Mouse (Mus musculus): Measurements from ENCODE around the gene Man1c1. TPM values are rescaled to one million over a fixed set of nuclear protein-coding genes. Genes with fewer than 3 reads are reported as not detected.

Man1c1 gene
- polyA plus RNA-seq, 1 experiment = 4.6 TPM

GRCm38 (mm10) chr4:134551494-134552316, 152.4 kb downstream of the Man1c1 start, which contains the start of gene Selenon:
Selenon (minus strand) TSS chr4:134552166.
- Histone ChIP-seq H3K27me3 (replicated peaks; ENCODE audit: control insufficient read depth, insufficient read depth, low read length) (no peaks in the 10 kb centered on the region), H3K36me3 (ENCODE audit: control insufficient read depth, insufficient read depth, low read length) (no peaks in the 10 kb centered on the region), H3K27ac (ENCODE audit: insufficient read depth, low read depth, low read length) (no peak within 1 kb of the TSS), H3K4me3 (ENCODE audit: insufficient read depth, low read depth, low read length) (peak within 1 kb of the TSS; percentile 51), H3K4me1 (ENCODE audit: control insufficient read depth, insufficient read depth, low read length) (no peaks in the 10 kb centered on the region)
- peak; percentile 65 for DNase-seq
- TF ChIP-seq CTCF (conservative IDR thresholded peaks at IDR 0.05; ENCODE audit: insufficient read depth, insufficient read length, low read depth, low read length) (no peak), POLR2A (IDR thresholded peaks at IDR 0.05; ENCODE audit: low read depth, low read length) (no peak)
- WGBS = 8% methylated on average over 66 of the region's 67 CpGs

- no peak overlapping the region for H3K4me3 ChIP-seq (ENCODE audit: insufficient read depth, low read depth, low read length)
- H3K4me1 ChIP-seq (ENCODE audit: control insufficient read depth, insufficient read depth, low read length) = no peaks in the 10 kb centered on the region
- TF ChIP-seq POLR2A (IDR thresholded peaks at IDR 0.05; ENCODE audit: low read depth, low read length) = no peak
- no peak for TF ChIP-seq CTCF (conservative IDR thresholded peaks at IDR 0.05; ENCODE audit: insufficient read depth, insufficient read length, low read depth, low read length)
- no peak overlapping the region for H3K27ac ChIP-seq (ENCODE audit: insufficient read depth, low read depth, low read length)
- H3K36me3 ChIP-seq (ENCODE audit: control insufficient read depth, insufficient read depth, low read length) = no peaks in the 10 kb centered on the region
- no peak for DNase-seq
- 97% methylated on average over 8 of the region's 8 CpGs for WGBS
- H3K27me3 ChIP-seq (replicated peaks; ENCODE audit: control insufficient read depth, insufficient read depth, low read length) = no peaks in the 10 kb centered on the region
Measured at GRCm38 (mm10) chr4:134549899-134550298, 154.2 kb downstream of the Man1c1 start.

- WGBS = 67% methylated on average over 18 of the region's 18 CpGs
- no peaks in the 10 kb centered on the region for H3K36me3 ChIP-seq (ENCODE audit: control insufficient read depth, insufficient read depth, low read length)
- no peaks in the 10 kb centered on the region for H3K4me1 ChIP-seq (ENCODE audit: control insufficient read depth, insufficient read depth, low read length)
- H3K27ac ChIP-seq (ENCODE audit: insufficient read depth, low read depth, low read length) = no peak overlapping the region
- H3K27me3 ChIP-seq (replicated peaks; ENCODE audit: control insufficient read depth, insufficient read depth, low read length) = no peaks in the 10 kb centered on the region
- DNase-seq = no peak
- no peak overlapping the region for H3K4me3 ChIP-seq (ENCODE audit: insufficient read depth, low read depth, low read length)
- TF ChIP-seq CTCF (conservative IDR thresholded peaks at IDR 0.05; ENCODE audit: insufficient read depth, insufficient read length, low read depth, low read length) (no peak), POLR2A (IDR thresholded peaks at IDR 0.05; ENCODE audit: low read depth, low read length) (no peak)
Measured at GRCm38 (mm10) chr4:134548169-134548938, 155.7 kb downstream of the Man1c1 start.

- no peak for DNase-seq
- Histone ChIP-seq H3K27ac (ENCODE audit: insufficient read depth, low read depth, low read length) (no peak overlapping the region), H3K4me3 (ENCODE audit: insufficient read depth, low read depth, low read length) (no peak overlapping the region)
Measured at GRCm38 (mm10) chr4:134546814-134547705, 157.0 kb downstream of the Man1c1 start.

GRCm38 (mm10) chr4:134543261-134543660, 160.8 kb downstream of the Man1c1 start:
- Histone ChIP-seq H3K36me3 (ENCODE audit: control insufficient read depth, insufficient read depth, low read length) (no peaks in the 10 kb centered on the region), H3K27ac (ENCODE audit: insufficient read depth, low read depth, low read length) (no peak overlapping the region), H3K27me3 (replicated peaks; ENCODE audit: control insufficient read depth, insufficient read depth, low read length) (no peaks in the 10 kb centered on the region), H3K4me3 (ENCODE audit: insufficient read depth, low read depth, low read length) (no peak overlapping the region), H3K4me1 (ENCODE audit: control insufficient read depth, insufficient read depth, low read length) (no peaks in the 10 kb centered on the region)
- WGBS = 4% methylated on average over 5 of the region's 5 CpGs
- peak; percentile 93 for DNase-seq
- peak; percentile 97 for TF ChIP-seq CTCF (conservative IDR thresholded peaks at IDR 0.05; ENCODE audit: insufficient read depth, insufficient read length, low read depth, low read length)
- no peak for TF ChIP-seq POLR2A (IDR thresholded peaks at IDR 0.05; ENCODE audit: low read depth, low read length)

More at GRCm38 (mm10) chr4:134546814-134547705, 157.0 kb downstream of the Man1c1 start:
- Histone ChIP-seq H3K27me3 (replicated peaks; ENCODE audit: control insufficient read depth, insufficient read depth, low read length) (no peaks in the 10 kb centered on the region), H3K36me3 (ENCODE audit: control insufficient read depth, insufficient read depth, low read length) (no peaks in the 10 kb centered on the region), H3K4me1 (ENCODE audit: control insufficient read depth, insufficient read depth, low read length) (no peaks in the 10 kb centered on the region)
- 70% methylated on average over 9 of the region's 9 CpGs for WGBS
- no peak for TF ChIP-seq CTCF (conservative IDR thresholded peaks at IDR 0.05; ENCODE audit: insufficient read depth, insufficient read length, low read depth, low read length)
- TF ChIP-seq POLR2A (IDR thresholded peaks at IDR 0.05; ENCODE audit: low read depth, low read length) = no peak

GRCm38 (mm10) chr4:134542726-134543125, 161.4 kb downstream of the Man1c1 start:
- no peak overlapping the region for H3K27ac ChIP-seq (ENCODE audit: insufficient read depth, low read depth, low read length)
- H3K4me1 ChIP-seq (ENCODE audit: control insufficient read depth, insufficient read depth, low read length) = no peaks in the 10 kb centered on the region
- no peak for DNase-seq
- 94% methylated on average over 9 of the region's 9 CpGs for WGBS
- no peaks in the 10 kb centered on the region for H3K36me3 ChIP-seq (ENCODE audit: control insufficient read depth, insufficient read depth, low read length)
- no peak for TF ChIP-seq CTCF (conservative IDR thresholded peaks at IDR 0.05; ENCODE audit: insufficient read depth, insufficient read length, low read depth, low read length)
- no peak overlapping the region for H3K4me3 ChIP-seq (ENCODE audit: insufficient read depth, low read depth, low read length)
- no peaks in the 10 kb centered on the region for H3K27me3 ChIP-seq (replicated peaks; ENCODE audit: control insufficient read depth, insufficient read depth, low read length)

Data from kidney, adult 2 months (tissue).